Mouse (Mus musculus) hindbrain, embryonic 12.5 days (tissue): ENCODE measurements around the gene Cramp1l. TPM values are rescaled to one million over a fixed set of nuclear protein-coding genes. Genes with fewer than 3 reads are reported as not detected.

Experiments used
- ATAC-seq: fragments of 200-750 bp; cut with Nextera tagmentation; 2 replicates; pipeline ENCODE4 v1.8.0; 2017; ENCODE audit warnings: moderate TSS enrichment; ENCODE audit not compliant: low FRiP score
- H3K27ac ChIP-seq: fragments of 300-500 bp; sonication (generic); 2 replicates; pipeline ENCODE4 v1.5.1; 2016; ENCODE audit warnings: mild to moderate bottlenecking
- H3K27me3 ChIP-seq: fragments of 300-500 bp; sonication (generic); 2 replicates; pipeline ENCODE4 v1.6.1; 2016; ENCODE audit warnings: mild to moderate bottlenecking
- H3K36me3 ChIP-seq: fragments of 300-500 bp; sonication (generic); 2 replicates; pipeline ENCODE4 v1.6.1; 2016; ENCODE audit warnings: mild to moderate bottlenecking
- H3K4me1 ChIP-seq: fragments of 300-500 bp; sonication (generic); 2 replicates; pipeline ENCODE4 v1.6.1; 2016
- H3K4me2 ChIP-seq: fragments of 300-500 bp; sonication (generic); replicated peaks from 2 replicates; pipeline ENCODE4 v1.6.1; 2016; ENCODE audit warnings: mild to moderate bottlenecking
- H3K4me3 ChIP-seq: fragments of 300-500 bp; sonication (generic); 2 replicates; pipeline ENCODE4 v1.5.1; 2016; ENCODE audit warnings: mild to moderate bottlenecking
- H3K9ac ChIP-seq: fragments of 300-500 bp; sonication (generic); 2 replicates; pipeline ENCODE4 v1.6.1; 2016; ENCODE audit warnings: mild to moderate bottlenecking, moderate library complexity
- H3K9me3 ChIP-seq: fragments of 300-500 bp; sonication (generic); replicated peaks from 2 replicates; pipeline ENCODE4 v1.6.1; 2016; ENCODE audit warnings: mild to moderate bottlenecking
- polyA plus RNA-seq: library from polyadenylated mRNA; unstranded; fragments of >200 nt; fragmentation: Nextera tagmentation; extraction: Ambion mirVana; gene quantifications from 2 replicates; pipeline ENCODE4 v1.2.1, GENCODE M21; 2016

The Cramp1l gene
- polyA plus RNA-seq, 1 experiment from 2014 or later = 13.8 TPM

- Histone ChIP-seq H3K9me3 (no peaks in the 10 kb centered on the region), H3K4me2 (no peak overlapping the region), H3K27ac (no peak overlapping the region), H3K9ac (no peak overlapping the region), H3K4me3 (no peak overlapping the region), H3K36me3 (peaks cover 96% of the 10 kb centered on the region), H3K27me3 (no peaks in the 10 kb centered on the region), H3K4me1 (no peaks in the 10 kb centered on the region)
- no peak for ATAC-seq
These were observed 101.6 kb downstream of the Cramp1l start for GRCm38 (mm10) chr17:24913984-24914383.

Other genes starting within 250 kb of the Cramp1l start
- not detected in 2 replicates for gene Meiob, start 211.5 kb downstream of the Cramp1l start, polyA plus RNA-seq
- 32.3 and 32.4 TPM in 2 replicates for gene Hagh, start 175.6 kb downstream of the Cramp1l start, polyA plus RNA-seq
- gene Fahd1, start 165.4 kb downstream of the Cramp1l start, polyA plus RNA-seq = 18.6 and 20.9 TPM in 2 replicates
- 0.23 and 0.36 TPM in 2 replicates for gene Igfals, start 149.8 kb downstream of the Cramp1l start, polyA plus RNA-seq
- gene Nubp2, start 129.4 kb downstream of the Cramp1l start, polyA plus RNA-seq = 62.3 and 63.5 TPM in 2 replicates
- 51.5 and 54.8 TPM in 2 replicates for gene Spsb3, start 129.1 kb downstream of the Cramp1l start, polyA plus RNA-seq
- 39.3 and 45.5 TPM in 2 replicates for gene Eme2, start 120.7 kb downstream of the Cramp1l start, polyA plus RNA-seq
- 85.1 and 86.7 TPM in 2 replicates for gene Mrps34, start 120.7 kb downstream of the Cramp1l start, polyA plus RNA-seq
- gene Nme3, start 119.3 kb downstream of the Cramp1l start, polyA plus RNA-seq = 49.8 and 50.4 TPM in 2 replicates
- 84.7 and 86.0 TPM in 2 replicates for gene Mapk8ip3, start 78.8 kb downstream of the Cramp1l start, polyA plus RNA-seq
- 210 and 212 TPM in 2 replicates for gene Jpt2, start 55.1 kb downstream of the Cramp1l start, polyA plus RNA-seq
- gene Ift140, start 297 bp upstream of the Cramp1l start, polyA plus RNA-seq = 26.7 and 27.6 TPM in 2 replicates
- 8.5 and 9.5 TPM in 2 replicates for gene Tmem204, start 67.8 kb upstream of the Cramp1l start, polyA plus RNA-seq
- 42.5 and 43.2 TPM in 2 replicates for gene Telo2, start 100.2 kb upstream of the Cramp1l start, polyA plus RNA-seq
- not detected in 2 replicates for gene Ptx4, start 105.0 kb upstream of the Cramp1l start, polyA plus RNA-seq
- 24.4 and 26.9 TPM in 2 replicates for gene Clcn7, start 117.6 kb upstream of the Cramp1l start, polyA plus RNA-seq
- gene Ccdc154, start 146.7 kb upstream of the Cramp1l start, polyA plus RNA-seq = not detected in 2 replicates
- gene Gm38655, start 159.7 kb upstream of the Cramp1l start, polyA plus RNA-seq = not detected in 2 replicates
- gene BC003965, start 168.8 kb upstream of the Cramp1l start, polyA plus RNA-seq = 33.6 and 34.6 TPM in 2 replicates
- gene Unkl, start 172.6 kb upstream of the Cramp1l start, polyA plus RNA-seq = 13.0 and 13.3 TPM in 2 replicates
- 59.4 and 59.5 TPM in 2 replicates for gene Gnptg, start 224.3 kb upstream of the Cramp1l start, polyA plus RNA-seq
- gene Tsr3, start 224.4 kb upstream of the Cramp1l start, polyA plus RNA-seq = 60.0 and 61.8 TPM in 2 replicates
- 5.5 and 5.9 TPM in 2 replicates for gene Baiap3, start 240.6 kb upstream of the Cramp1l start, polyA plus RNA-seq